Mouse (Mus musculus) intestine, postnatal 0 days (tissue): ENCODE measurements around the gene Endog. TPM values are rescaled to one million over a fixed set of nuclear protein-coding genes. Genes with fewer than 3 reads are reported as not detected.

ENCODE experiments used
- ATAC-seq: fragments of 200-750 bp; cut with Nextera tagmentation; 2 replicates; pipeline ENCODE4 v1.8.0; 2017; ENCODE audit warnings: mild to moderate bottlenecking, moderate TSS enrichment, moderate library complexity
- H3K27ac ChIP-seq: fragments of 300-500 bp; sonication (generic); 2 replicates; pipeline ENCODE4 v1.5.1; 2014; ENCODE audit warnings: mild to moderate bottlenecking, low read depth, low read length, moderate library complexity
- H3K27me3 ChIP-seq: fragments of 300-500 bp; sonication (generic); replicated peaks from 2 replicates; pipeline ENCODE4 v1.6.1; 2014; ENCODE audit warnings: low read length, mixed read lengths; ENCODE audit not compliant: control insufficient read depth, insufficient read depth
- H3K36me3 ChIP-seq: fragments of 300-500 bp; sonication (generic); 2 replicates; pipeline ENCODE4 v1.6.1; 2014; ENCODE audit warnings: mild to moderate bottlenecking, moderate library complexity; ENCODE audit not compliant: control insufficient read depth, insufficient read depth
- H3K4me1 ChIP-seq: fragments of 300-500 bp; sonication (generic); replicated peaks from 2 replicates; pipeline ENCODE4 v1.6.1; 2014; ENCODE audit warnings: antibody characterized with exemption, low read length, mixed read lengths; ENCODE audit not compliant: control insufficient read depth, insufficient read depth
- H3K4me2 ChIP-seq: fragments of 300-500 bp; sonication (generic); replicated peaks from 2 replicates; pipeline ENCODE4 v1.6.1; 2014; ENCODE audit warnings: low read depth, mild to moderate bottlenecking, moderate library complexity
- H3K4me3 ChIP-seq: fragments of 300-500 bp; sonication (generic); 2 replicates; pipeline ENCODE4 v1.5.1; 2014; ENCODE audit warnings: low read depth, low read length
- H3K9ac ChIP-seq: fragments of 300-500 bp; sonication (generic); 2 replicates; pipeline ENCODE4 v1.6.1; 2014; ENCODE audit warnings: mild to moderate bottlenecking, low read depth, low read length
- H3K9me3 ChIP-seq: fragments of 300-500 bp; sonication (generic); 2 replicates; pipeline ENCODE4 v1.6.1; 2016; ENCODE audit warnings: mixed run types; ENCODE audit not compliant: control insufficient read depth
- CTCF ChIP-seq: sonication (generic); IDR thresholded peaks from 2 replicates; pipeline ENCODE4 v1.5.1; 2016; ENCODE audit warnings: low read depth, mild to moderate bottlenecking, control low read depth, antibody characterized with exemption, moderate library complexity
- WGBS: fragments of 180-500 bp; shearing (Covaris S2); extraction: QIAGEN DNeasy Blood & Tissue Kit; methylation state at CpG from one replicate; pipeline ENCODE4 v1.1.7; 2014; 5-methylcytosine and 5-hydroxymethylcytosine counted together
- polyA plus RNA-seq: library from polyadenylated mRNA; unstranded; fragments of >200 nt; fragmentation: Nextera tagmentation; extraction: Ambion mirVana; gene quantifications from 2 replicates; pipeline ENCODE4 v1.2.1, GENCODE M21; 2015

The Endog gene
- 56.3 and 59.3 TPM in 2 replicates for polyA plus RNA-seq

GRCm38 (mm10) chr2:30171371-30171996 lies at the start of gene Endog:
TSS of gene Endog (plus strand) at chr2:30171493.
- Histone ChIP-seq H3K36me3 (peaks cover 37% of the 10 kb centered on the region), H3K9me3 (0 out of 2 replicates have a peak, but pooled peaks cover 4% of the 10 kb centered on the region), H3K4me3 (peak within 1 kb of the TSS; percentile 73), H3K27me3 (no peaks in the 10 kb centered on the region), H3K9ac (peak within 1 kb of the TSS; percentile 77), H3K4me2 (peak within 1 kb of the TSS; percentile 95), H3K4me1 (peaks cover 7% of the 10 kb centered on the region; the same call in 1 of the 2 replicates), H3K27ac (peak within 1 kb of the TSS; percentile 93)
- WGBS: under 1% methylated on average over 75 of the region's 75 CpGs
- TF ChIP-seq CTCF: no peak
- peak; percentile 85 for ATAC-seq

GRCm38 (mm10) chr2:30122766-30123165 lies 48.5 kb upstream of the Endog start:
- TF ChIP-seq CTCF: no peak
- no peak overlapping the region for H3K27ac ChIP-seq
- H3K9me3 ChIP-seq: no peaks in the 10 kb centered on the region
- H3K4me2 ChIP-seq: no peak overlapping the region; the same call in 1 of the 2 replicates
- H3K4me1 ChIP-seq: no peaks in the 10 kb centered on the region
- no peak overlapping the region for H3K4me3 ChIP-seq
- peaks cover 6% of the 10 kb centered on the region for H3K36me3 ChIP-seq
- ATAC-seq: no peak
- 80% methylated on average over 5 of the region's 5 CpGs for WGBS
- H3K9ac ChIP-seq: no peak overlapping the region
- H3K27me3 ChIP-seq: no peaks in the 10 kb centered on the region

GRCm38 (mm10) chr2:30123729-30124471 lies 47.4 kb upstream of the Endog start:
- no peak for TF ChIP-seq CTCF

GRCm38 (mm10) chr2:30124472-30125274 lies 46.6 kb upstream of the Endog start, which contains the start of gene Zer1:
TSS of gene Zer1 (minus strand) at chr2:30124585.
- peak within 1 kb of the TSS; percentile 80 for H3K4me2 ChIP-seq
- ATAC-seq: peak; percentile 94
- no peaks in the 10 kb centered on the region for H3K4me1 ChIP-seq
- H3K27me3 ChIP-seq: no peaks in the 10 kb centered on the region
- H3K36me3 ChIP-seq: peaks cover 6% of the 10 kb centered on the region
- peak within 1 kb of the TSS; percentile 85 for H3K4me3 ChIP-seq
- no peaks in the 10 kb centered on the region for H3K9me3 ChIP-seq
- no peak for TF ChIP-seq CTCF
- 9% methylated on average over 31 of the region's 31 CpGs for WGBS
- H3K9ac ChIP-seq: peak within 1 kb of the TSS; percentile 76
- peak within 1 kb of the TSS; percentile 77 for H3K27ac ChIP-seq

More at GRCm38 (mm10) chr2:30123729-30124471, 47.4 kb upstream of the Endog start:
- WGBS: 1% methylated on average over 44 of the region's 44 CpGs
- Histone ChIP-seq H3K9ac (peak overlapping the region; percentile 76), H3K4me1 (no peaks in the 10 kb centered on the region), H3K27ac (peak overlapping the region; percentile 77), H3K4me2 (peak overlapping the region; percentile 80), H3K9me3 (no peaks in the 10 kb centered on the region), H3K36me3 (peaks cover 6% of the 10 kb centered on the region), H3K4me3 (peak overlapping the region; percentile 85), H3K27me3 (no peaks in the 10 kb centered on the region)
- ATAC-seq: no peak; the same call in 1 of the 2 replicates

GRCm38 (mm10) chr2:30128789-30129188 lies 42.5 kb upstream of the Endog start:
- no peak for ATAC-seq
- Histone ChIP-seq H3K27ac (no peak overlapping the region), H3K9me3 (no peaks in the 10 kb centered on the region), H3K36me3 (no peaks in the 10 kb centered on the region), H3K4me2 (no peak overlapping the region), H3K4me3 (no peak overlapping the region), H3K27me3 (no peaks in the 10 kb centered on the region), H3K9ac (no peak overlapping the region), H3K4me1 (no peaks in the 10 kb centered on the region)
- 36% methylated on average over 2 of the region's 2 CpGs for WGBS
- peak; percentile 84 for TF ChIP-seq CTCF

GRCm38 (mm10) chr2:30130156-30130555 lies 41.1 kb upstream of the Endog start:
- Histone ChIP-seq H3K27ac (no peak overlapping the region), H3K9ac (no peak overlapping the region), H3K4me3 (no peak overlapping the region), H3K4me1 (no peaks in the 10 kb centered on the region), H3K36me3 (no peaks in the 10 kb centered on the region), H3K27me3 (no peaks in the 10 kb centered on the region), H3K9me3 (no peaks in the 10 kb centered on the region), H3K4me2 (no peak overlapping the region)
- no peak for TF ChIP-seq CTCF
- no peak for ATAC-seq
- 66% methylated on average over 4 of the region's 4 CpGs for WGBS
